Mouse (Mus musculus) limb, embryonic 11.5 days (tissue): ENCODE results near the gene Map4k5. TPM values are rescaled to one million over a fixed set of nuclear protein-coding genes. Genes with fewer than 3 reads are reported as not detected.
A peak's percentile ranks its signal among the peaks of the same experiment; 100 is the strongest.

ENCODE experiments used
- ATAC-seq: fragments of 200-750 bp; cut with Nextera tagmentation; 2 replicates; pipeline ENCODE4 v1.8.0; 2017; ENCODE audit warnings: low read depth; ENCODE audit not compliant: insufficient number of reproducible peaks, low FRiP score, low TSS enrichment
- DNase-seq: peaks from one replicate; pipeline ENCODE4 v3.0.0-alpha.2; 2015; ENCODE audit warnings: low spot score
- H3K27ac ChIP-seq: fragments of 300-500 bp; sonication (generic); replicated peaks from 2 replicates; pipeline ENCODE4 v1.5.1; 2014; ENCODE audit warnings: low read depth, mild to moderate bottlenecking, low read length
- H3K27me3 ChIP-seq: fragments of 300-500 bp; sonication (generic); 2 replicates; pipeline ENCODE4 v1.6.1; 2014; ENCODE audit warnings: mild to moderate bottlenecking, low read length, mixed read lengths; ENCODE audit not compliant: control insufficient read depth, insufficient read depth
- H3K36me3 ChIP-seq: fragments of 300-500 bp; sonication (generic); 2 replicates; pipeline ENCODE4 v1.6.1; 2014; ENCODE audit warnings: mild to moderate bottlenecking, low read length, moderate library complexity, mixed read lengths; ENCODE audit not compliant: control insufficient read depth, insufficient read depth
- H3K4me1 ChIP-seq: fragments of 300-500 bp; sonication (generic); 2 replicates; pipeline ENCODE4 v1.6.1; 2014; ENCODE audit warnings: low read length, mixed read lengths; ENCODE audit not compliant: control insufficient read depth, insufficient read depth
- H3K4me2 ChIP-seq: fragments of 300-500 bp; sonication (generic); 2 replicates; pipeline ENCODE4 v1.6.1; 2014; ENCODE audit warnings: low read depth, mild to moderate bottlenecking, moderate library complexity; ENCODE audit not compliant: severe bottlenecking
- H3K4me3 ChIP-seq: fragments of 300-500 bp; sonication (generic); 2 replicates; pipeline ENCODE4 v1.5.1; 2014; ENCODE audit warnings: low read depth, low read length
- H3K9ac ChIP-seq: fragments of 300-500 bp; sonication (generic); 2 replicates; pipeline ENCODE4 v1.6.1; 2014; ENCODE audit warnings: mild to moderate bottlenecking, low read length
- H3K9me3 ChIP-seq: fragments of 300-500 bp; sonication (generic); 2 replicates; pipeline ENCODE4 v1.6.1; 2016; ENCODE audit warnings: low read length; ENCODE audit not compliant: control insufficient read depth
- WGBS: fragments of 180-500 bp; shearing (Covaris S2); extraction: QIAGEN DNeasy Blood & Tissue Kit; methylation state at CpG from one replicate; pipeline ENCODE4 v1.1.7; 2014; 5-methylcytosine and 5-hydroxymethylcytosine counted together
- polyA plus RNA-seq: library from polyadenylated mRNA; unstranded; fragments of >200 nt; fragmentation: Nextera tagmentation; extraction: Ambion mirVana; gene quantifications from 2 replicates; pipeline ENCODE4 v1.2.1, GENCODE M21; 2014

Gene Map4k5
- 42.7 and 43.0 TPM in 2 replicates for polyA plus RNA-seq

DNA sequence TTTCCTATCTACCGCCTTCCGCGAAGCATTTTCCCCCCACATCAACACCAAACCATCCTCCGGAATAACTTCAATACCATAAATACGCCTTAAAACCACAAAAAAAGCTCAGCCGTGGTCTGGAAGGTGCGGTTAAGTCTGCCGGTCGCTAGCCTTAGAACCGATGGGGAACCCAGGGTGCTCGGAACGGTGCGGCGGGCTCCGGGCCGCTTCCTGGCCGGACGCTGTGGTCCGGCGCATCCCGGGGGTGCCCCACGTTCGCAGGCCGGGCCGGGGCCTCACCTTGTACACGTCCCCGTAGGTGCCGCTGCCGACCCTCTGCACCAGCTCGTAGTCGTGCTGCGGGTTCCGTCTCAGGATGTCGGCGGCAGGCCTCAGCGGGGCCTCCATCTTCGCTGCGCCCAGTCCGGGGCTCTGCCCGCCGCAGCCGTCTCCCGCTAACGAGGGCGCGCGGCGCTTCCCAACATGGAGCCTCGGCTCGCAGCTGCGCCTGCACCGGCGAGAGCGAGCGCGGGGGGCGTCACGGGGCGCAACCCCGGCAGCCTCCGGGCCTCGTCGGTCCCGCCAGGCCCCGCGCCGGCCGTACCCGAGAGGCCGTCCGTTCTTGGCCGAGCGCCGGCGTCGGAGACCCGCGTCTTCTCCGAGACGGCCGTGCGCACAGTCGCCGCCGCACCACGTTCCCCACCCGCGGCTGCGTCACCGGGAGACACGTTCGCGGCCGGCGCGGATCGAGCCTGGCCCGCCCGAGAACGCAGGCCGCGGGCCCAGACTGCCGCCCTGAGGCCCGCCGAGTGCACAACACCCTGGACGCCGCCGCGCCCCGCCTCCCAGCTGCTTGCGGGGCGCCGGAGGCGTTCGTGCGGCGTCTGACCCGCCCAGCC lies at the start of gene Map4k5, which contains the start of gene Atl1:
Gene Map4k5, minus strand, starts transcription at position 830 of the 881 bp plus-strand sequence.
Gene Atl1, plus strand, starts transcription at position 244 of the 881 bp plus-strand sequence.
- H3K9ac ChIP-seq = peak within 1 kb of the TSS; percentile 89
- no peaks in the 10 kb centered on the region for H3K9me3 ChIP-seq
- DNase-seq (peak; percentile 90), ATAC-seq (peak; percentile 94)
- peak within 1 kb of the TSS; percentile 79 for H3K27ac ChIP-seq
- H3K36me3 ChIP-seq = no peaks in the 10 kb centered on the region
- no peaks in the 10 kb centered on the region for H3K27me3 ChIP-seq
- peak within 1 kb of the TSS; percentile 69 for H3K4me2 ChIP-seq
- H3K4me3 ChIP-seq = peak within 1 kb of the TSS; percentile 64
- under 1% methylated on average over 115 of the region's 118 CpGs for WGBS
- H3K4me1 ChIP-seq = 0 out of 2 replicates have a peak, but pooled peaks cover 3% of the 10 kb centered on the region

- H3K4me1 ChIP-seq = no peaks in the 10 kb centered on the region
- H3K4me2 ChIP-seq = no peak overlapping the region
- no peaks in the 10 kb centered on the region for H3K36me3 ChIP-seq
- no peak overlapping the region for H3K9ac ChIP-seq
- no peaks in the 10 kb centered on the region for H3K27me3 ChIP-seq
- no peaks in the 10 kb centered on the region; the same call in 1 of the 2 replicates for H3K9me3 ChIP-seq
- 71% methylated on average over 1 of the region's 1 CpGs for WGBS
- no peak overlapping the region for H3K27ac ChIP-seq
- H3K4me3 ChIP-seq = no peak overlapping the region
- no peak for DNase-seq
- no peak for ATAC-seq
Measured at GRCm38 (mm10) chr12:69941655-69942329, 48.8 kb upstream of the Map4k5 start.

DNA sequence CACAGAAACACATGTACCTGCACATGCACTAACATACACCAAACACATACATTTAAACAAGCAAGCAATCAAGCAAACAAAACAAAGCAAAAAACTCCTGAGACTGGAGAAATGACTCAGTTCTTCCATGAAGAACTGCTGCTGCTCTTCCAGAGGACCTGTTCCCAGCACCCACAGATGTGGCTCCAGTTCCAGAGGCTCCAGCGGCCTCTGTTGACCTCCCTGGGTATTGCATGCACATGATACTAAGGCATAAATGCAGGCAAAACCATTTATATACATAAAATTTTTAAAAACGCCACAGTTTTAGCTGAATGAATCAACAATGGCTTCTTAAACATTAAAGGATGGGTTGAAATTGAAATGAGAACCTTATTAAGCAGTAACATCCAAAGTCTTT lies 46.3 kb upstream of the Map4k5 start:
- WGBS = 60% methylated on average over 2 of the region's 2 CpGs
- DNase-seq = no peak
- H3K36me3 ChIP-seq = no peaks in the 10 kb centered on the region
- H3K27ac ChIP-seq = no peak overlapping the region
- ATAC-seq = no peak
- no peaks in the 10 kb centered on the region; the same call in 1 of the 2 replicates for H3K9me3 ChIP-seq
- no peak overlapping the region for H3K9ac ChIP-seq
- no peak overlapping the region for H3K4me3 ChIP-seq
- H3K4me1 ChIP-seq = no peaks in the 10 kb centered on the region
- no peaks in the 10 kb centered on the region for H3K27me3 ChIP-seq
- H3K4me2 ChIP-seq = no peak overlapping the region

DNA sequence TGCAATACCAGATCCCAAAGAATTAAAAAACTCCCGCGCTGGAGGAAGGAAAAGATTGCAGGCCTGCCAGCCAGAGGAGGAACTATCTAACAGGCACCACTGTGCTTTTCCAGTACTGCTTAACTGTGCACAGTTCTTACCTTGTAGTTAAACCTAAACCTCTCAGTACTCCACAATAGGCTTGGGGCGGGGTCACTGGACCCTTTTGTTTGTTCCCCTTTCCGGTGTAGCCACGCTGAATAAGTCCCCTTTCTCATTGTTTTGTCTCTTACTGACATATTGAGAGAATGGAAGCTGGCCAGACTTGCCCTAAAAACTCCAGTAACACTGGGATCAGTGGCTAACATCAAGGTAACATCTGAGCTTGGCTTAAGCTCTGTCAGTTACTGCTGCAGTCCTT lies 44.7 kb upstream of the Map4k5 start:
- H3K36me3 ChIP-seq = no peaks in the 10 kb centered on the region
- ATAC-seq = no peak
- DNase-seq = no peak

DNA sequence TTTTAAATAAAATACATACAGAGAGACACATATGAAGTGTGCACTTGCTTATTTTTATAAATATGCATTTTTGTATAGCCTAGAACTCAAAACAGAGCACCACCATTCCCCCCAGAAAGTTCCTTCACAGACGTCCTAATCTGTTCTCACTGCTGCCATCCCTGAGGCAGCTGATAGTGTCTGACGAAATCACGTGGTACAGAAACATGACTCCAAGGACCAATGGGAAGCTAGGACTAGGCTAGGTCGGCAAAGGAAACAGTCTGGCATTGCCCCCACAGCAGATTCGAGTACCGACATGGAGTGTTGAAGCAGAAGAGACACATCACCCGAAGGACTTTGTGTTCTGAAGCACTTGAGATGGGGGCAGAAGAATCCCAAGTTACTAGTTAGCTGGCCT lies 33.7 kb upstream of the Map4k5 start:
- ATAC-seq (no peak), DNase-seq (no peak)
- WGBS = 57% methylated on average over 7 of the region's 7 CpGs
- no peaks in the 10 kb centered on the region for H3K36me3 ChIP-seq
- no peak overlapping the region for H3K27ac ChIP-seq
- no peaks in the 10 kb centered on the region for H3K9me3 ChIP-seq
- no peak overlapping the region for H3K4me2 ChIP-seq
- no peaks in the 10 kb centered on the region for H3K4me1 ChIP-seq
- no peak overlapping the region for H3K9ac ChIP-seq
- H3K27me3 ChIP-seq = no peaks in the 10 kb centered on the region
- H3K4me3 ChIP-seq = no peak overlapping the region

More for the DNA sequence above, 44.7 kb upstream of the Map4k5 start:
- no peaks in the 10 kb centered on the region for H3K4me1 ChIP-seq
- no peak overlapping the region for H3K9ac ChIP-seq
- no peak overlapping the region for H3K27ac ChIP-seq
- WGBS = 89% methylated on average over 5 of the region's 5 CpGs
- H3K4me3 ChIP-seq = no peak overlapping the region
- no peaks in the 10 kb centered on the region; the same call in 1 of the 2 replicates for H3K9me3 ChIP-seq
- no peaks in the 10 kb centered on the region for H3K27me3 ChIP-seq
- no peak overlapping the region for H3K4me2 ChIP-seq

- no peaks in the 10 kb centered on the region for H3K27me3 ChIP-seq
- H3K4me3 ChIP-seq = no peak overlapping the region
- ATAC-seq = no peak
- no peak overlapping the region for H3K27ac ChIP-seq
- 16% methylated on average over 5 of the region's 5 CpGs for WGBS
- no peaks in the 10 kb centered on the region for H3K9me3 ChIP-seq
- H3K9ac ChIP-seq = no peak overlapping the region
- no peak overlapping the region for H3K4me2 ChIP-seq
- no peaks in the 10 kb centered on the region for H3K36me3 ChIP-seq
- H3K4me1 ChIP-seq = no peaks in the 10 kb centered on the region
- DNase-seq = peak; percentile 71
Measured at GRCm38 (mm10) chr12:69924012-69924411, 31.0 kb upstream of the Map4k5 start.

GRCm38 (mm10) chr12:69923603-69924002 lies 30.6 kb upstream of the Map4k5 start:
- no peak for DNase-seq
- H3K27ac ChIP-seq = no peak overlapping the region
- no peak overlapping the region for H3K9ac ChIP-seq
- no peak overlapping the region for H3K4me2 ChIP-seq
- H3K27me3 ChIP-seq = no peaks in the 10 kb centered on the region
- H3K4me1 ChIP-seq = no peaks in the 10 kb centered on the region
- no peak overlapping the region for H3K4me3 ChIP-seq
- H3K9me3 ChIP-seq = no peaks in the 10 kb centered on the region
- WGBS = 62% methylated on average over 3 of the region's 3 CpGs
- no peak for ATAC-seq
- H3K36me3 ChIP-seq = no peaks in the 10 kb centered on the region

DNA sequence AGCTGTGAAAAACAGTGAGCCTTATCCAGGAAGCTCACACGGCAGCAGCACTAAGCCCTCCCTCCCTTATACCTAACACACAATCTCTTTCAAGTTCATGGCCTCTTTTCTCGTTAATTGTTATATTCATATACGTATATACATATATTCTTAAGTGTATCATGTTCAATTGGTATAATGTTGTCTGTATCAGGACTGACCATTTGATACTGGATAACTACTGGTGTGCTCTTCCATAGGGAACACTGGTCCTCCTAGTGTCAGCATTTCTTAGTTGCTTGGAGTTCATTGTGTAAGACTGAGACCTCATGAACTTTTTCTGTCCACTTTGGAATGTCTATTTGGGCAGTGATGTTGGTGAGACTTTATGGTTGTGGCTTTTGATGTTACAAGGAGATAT lies 30.1 kb upstream of the Map4k5 start:
- no peak for DNase-seq
- WGBS = 87% methylated on average over 3 of the region's 3 CpGs
- Histone ChIP-seq H3K4me2 (no peak overlapping the region), H3K9ac (no peak overlapping the region), H3K27me3 (no peaks in the 10 kb centered on the region), H3K27ac (no peak overlapping the region), H3K36me3 (no peaks in the 10 kb centered on the region), H3K4me3 (no peak overlapping the region), H3K9me3 (no peaks in the 10 kb centered on the region), H3K4me1 (no peaks in the 10 kb centered on the region)
- no peak for ATAC-seq
